Mouse (Mus musculus) stomach, postnatal 0 days (tissue): ENCODE measurements at regions not wholly inside any gene's neighbourhood (a gene's known extent, or its start where the extent isn't known, plus 50 kb on each side); places are given as distances from the start of the nearest gene placed in this dataset.

Experiments used
- CTCF ChIP-seq: IDR thresholded peaks from 2 replicates; pipeline ENCODE4 v1.5.1; 2016; ENCODE audit warnings: antibody characterized with exemption, low read depth, mild to moderate bottlenecking, moderate library complexity
- EP300 ChIP-seq: optimal IDR thresholded peaks from 2 replicates; pipeline ENCODE3; 2016; ENCODE audit warnings: antibody characterized with exemption

GRCm38 (mm10) chr2:45351529-45352133 lies 234.4 kb upstream of the Zeb2 start:
- TF ChIP-seq CTCF (no peak), EP300 (no peak)
